Mouse (Mus musculus): ENCODE data around the gene Smim14. TPM values are rescaled to one million over a fixed set of nuclear protein-coding genes. Genes with fewer than 3 reads are reported as not detected.

Gene Smim14
- total and polyA plus RNA-seq, 3 experiments, result 18.8 to 29.8 TPM; not detected in 1

- Histone ChIP-seq H3K4me1 (ENCODE audit: control insufficient read depth in 1 of 2, insufficient read depth in 2 of 2, low read length in 2 of 2) (no peaks in the 10 kb centered on the region), H3K9me3 (replicated peaks; ENCODE audit: insufficient read depth, low read length) (no peaks in the 10 kb centered on the region), H3K79me2 (ENCODE audit: control insufficient read depth, insufficient read depth, low read length, poor library complexity) (no peaks in the 10 kb centered on the region), H3K4me3 (ENCODE audit: control insufficient read depth in 1 of 2, insufficient read depth in 1 of 2, low read depth in 2 of 2, low read length in 2 of 2) (no peak overlapping the region), H3K9ac (ENCODE audit: control insufficient read depth, low read depth, low read length, poor library complexity, severe bottlenecking) (no peak overlapping the region), H3K36me3 (ENCODE audit: control insufficient read depth in 1 of 2, insufficient read depth in 2 of 2, low read length in 2 of 2) (no peaks in the 10 kb centered on the region; a peak in 1 of 4 replicates), H3K27ac (ENCODE audit: control insufficient read depth, low read depth, low read length) (no peak overlapping the region), H3K27me3 (ENCODE audit: control insufficient read depth in 1 of 2, insufficient read depth in 2 of 2, low read length in 2 of 2) (no peaks in the 10 kb centered on the region)
- no peak for DNase-seq (ENCODE audit: low read depth, low spot score)
- TF ChIP-seq MAZ (IDR thresholded peaks at IDR 0.05; ENCODE audit: low read depth, low read length) (no peak), USF1 (IDR thresholded peaks at IDR 0.05; ENCODE audit: low read depth, low read length) (no peak), SIN3A (IDR thresholded peaks at IDR 0.05; ENCODE audit: low read length) (no peak), POLR2AphosphoS5 (IDR thresholded peaks at IDR 0.05; ENCODE audit: borderline replicate concordance, low read depth, low read length) (no peak), TCF12 (IDR thresholded peaks at IDR 0.05; ENCODE audit: low read depth, low read length) (no peak), ZMIZ1 (IDR thresholded peaks at IDR 0.05; ENCODE audit: low read depth, low read length) (no peak), UBTF (IDR thresholded peaks at IDR 0.05; ENCODE audit: borderline replicate concordance, insufficient read depth, low read depth, low read length) (no peak), ETS1 (IDR thresholded peaks at IDR 0.05; ENCODE audit: low read depth, low read length) (no peak), GATA1 (IDR thresholded peaks at IDR 0.05; ENCODE audit: low read depth, low read length) (no peak), MAFK (IDR thresholded peaks at IDR 0.05; ENCODE audit: borderline replicate concordance, low read depth, low read length) (no peak), ZC3H11A (IDR thresholded peaks at IDR 0.05; ENCODE audit: low read depth, low read length) (no peak), USF2 (IDR thresholded peaks at IDR 0.05; ENCODE audit: borderline replicate concordance in 1 of 2, insufficient read depth in 1 of 2, low read depth in 1 of 2, low read length in 2 of 2) (no peak), MYB (IDR thresholded peaks at IDR 0.05; ENCODE audit: low read depth, low read length) (no peak), KAT2A (conservative IDR thresholded peaks at IDR 0.05; ENCODE audit: low read depth, low read length) (no peak), CTCF (IDR thresholded peaks at IDR 0.05 in 2 of 3, conservative IDR thresholded peaks at IDR 0.05 in 1 of 3; ENCODE audit: control insufficient read depth in 1 of 3, insufficient read depth in 1 of 3, low read depth in 2 of 3, low read length in 3 of 3, poor library complexity in 1 of 3, severe bottlenecking in 1 of 3) (no peak)
Observed at GRCm38 (mm10) chr5:65454771-65455170, 82.2 kb downstream of the Smim14 start.

GRCm38 (mm10) chr5:65448941-65449340 lies 88.0 kb downstream of the Smim14 start:
- H3K4me1 ChIP-seq (ENCODE audit: control insufficient read depth in 1 of 2, insufficient read depth in 2 of 2, low read length in 2 of 2), result no peaks in the 10 kb centered on the region
- no peak for DNase-seq (ENCODE audit: low read depth, low spot score)
- no peak for TF ChIP-seq ZC3H11A (IDR thresholded peaks at IDR 0.05; ENCODE audit: low read depth, low read length)
- TF ChIP-seq USF1 (IDR thresholded peaks at IDR 0.05; ENCODE audit: low read depth, low read length), result no peak
- no peak for TF ChIP-seq MAFK (IDR thresholded peaks at IDR 0.05; ENCODE audit: borderline replicate concordance, low read depth, low read length)
- no peak for TF ChIP-seq MYC (IDR thresholded peaks at IDR 0.05; ENCODE audit: low read depth, low read length)
- no peak for TF ChIP-seq E2F4 (IDR thresholded peaks at IDR 0.05; ENCODE audit: borderline replicate concordance, low read depth, low read length)
- TF ChIP-seq GABPA (IDR thresholded peaks at IDR 0.05; ENCODE audit: low read depth, low read length), result no peak
- TF ChIP-seq RCOR1 (IDR thresholded peaks at IDR 0.05; ENCODE audit: low read depth, low read length), result no peak
- no peak for TF ChIP-seq POLR2AphosphoS2 (IDR thresholded peaks at IDR 0.05; ENCODE audit: low read length)
- TF ChIP-seq CHD1 (IDR thresholded peaks at IDR 0.05; ENCODE audit: low read depth, low read length), result no peak
- no peak for TF ChIP-seq ETS1 (IDR thresholded peaks at IDR 0.05; ENCODE audit: low read depth, low read length)
- TF ChIP-seq ELF1 (IDR thresholded peaks at IDR 0.05; ENCODE audit: low read depth, low read length), result no peak
- no peak for TF ChIP-seq POLR2A (IDR thresholded peaks at IDR 0.05; ENCODE audit: control insufficient read depth in 1 of 2, insufficient read depth in 1 of 2, low read depth in 1 of 2, low read length in 2 of 2, poor library complexity in 1 of 2)
- TF ChIP-seq MAZ (IDR thresholded peaks at IDR 0.05; ENCODE audit: low read depth, low read length), result no peak
- TF ChIP-seq SIN3A (IDR thresholded peaks at IDR 0.05; ENCODE audit: low read length), result no peak
- TF ChIP-seq ZMIZ1 (IDR thresholded peaks at IDR 0.05; ENCODE audit: low read depth, low read length), result no peak
- H3K9ac ChIP-seq (ENCODE audit: control insufficient read depth, low read depth, low read length, poor library complexity, severe bottlenecking), result no peak overlapping the region
- no peaks in the 10 kb centered on the region for H3K79me2 ChIP-seq (ENCODE audit: control insufficient read depth, insufficient read depth, low read length, poor library complexity)
- H3K27ac ChIP-seq (ENCODE audit: control insufficient read depth, low read depth, low read length), result no peak overlapping the region
- H3K4me3 ChIP-seq (ENCODE audit: control insufficient read depth in 1 of 2, insufficient read depth in 1 of 2, low read depth in 2 of 2, low read length in 2 of 2), result no peak overlapping the region
- H3K9me3 ChIP-seq (replicated peaks; ENCODE audit: insufficient read depth, low read length), result no peaks in the 10 kb centered on the region
- H3K27me3 ChIP-seq (ENCODE audit: control insufficient read depth in 1 of 2, insufficient read depth in 2 of 2, low read length in 2 of 2), result no peaks in the 10 kb centered on the region
- no peaks in the 10 kb centered on the region; a peak in 1 of 4 replicates for H3K36me3 ChIP-seq (ENCODE audit: control insufficient read depth in 1 of 2, insufficient read depth in 2 of 2, low read length in 2 of 2)
